Mouse (Mus musculus): ENCODE data around the gene Atcay. TPM values are rescaled to one million over a fixed set of nuclear protein-coding genes. Genes with fewer than 3 reads are reported as not detected.
"Not testable (repeated sequence)": the region's sequence is repeated elsewhere in the genome, so short reads cannot be mapped to it uniquely, and the experiment has no call there.

Gene Atcay
- polyA plus RNA-seq, 1 experiment from 2014 or later, result 0.25 TPM

DNA sequence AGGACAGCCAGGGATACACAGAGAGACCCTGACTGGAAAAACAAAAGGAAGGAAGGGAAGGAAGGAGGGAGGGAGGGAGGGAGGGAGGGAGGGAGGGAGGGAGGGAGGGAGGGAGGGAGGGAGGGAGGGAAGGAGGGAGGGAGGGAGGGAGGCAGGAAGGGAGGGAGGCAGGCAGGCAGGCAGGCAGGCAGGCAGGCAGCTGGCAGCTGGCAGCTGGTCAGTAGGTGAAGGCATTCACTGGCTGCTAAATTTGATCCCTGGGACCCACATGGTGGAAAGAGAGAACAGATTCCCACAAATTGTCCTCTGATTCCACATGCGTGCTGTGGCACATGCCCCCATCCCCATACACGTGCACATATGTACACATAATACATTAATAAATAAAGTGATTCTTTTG is 8.0 kb upstream of the Atcay start:
- 74% methylated on average over 2 of the region's 2 CpGs for WGBS
- no peaks in the 10 kb centered on the region for H3K9me3 ChIP-seq (replicated peaks)
- no peak for ATAC-seq (replicated peaks; ENCODE audit: insufficient number of reproducible peaks, insufficient read depth, low FRiP score, low read depth)
- H3K4me1 ChIP-seq (replicated peaks), result peaks cover 11% of the 10 kb centered on the region
- no peak overlapping the region for H3K27ac ChIP-seq
- H3K27me3 ChIP-seq, result peaks cover 51% of the 10 kb centered on the region
- H3K9ac ChIP-seq, result no peak overlapping the region
- H3K4me2 ChIP-seq, result no peak overlapping the region
- no peaks in the 10 kb centered on the region for H3K36me3 ChIP-seq
- H3K4me3 ChIP-seq, result no peak overlapping the region

DNA sequence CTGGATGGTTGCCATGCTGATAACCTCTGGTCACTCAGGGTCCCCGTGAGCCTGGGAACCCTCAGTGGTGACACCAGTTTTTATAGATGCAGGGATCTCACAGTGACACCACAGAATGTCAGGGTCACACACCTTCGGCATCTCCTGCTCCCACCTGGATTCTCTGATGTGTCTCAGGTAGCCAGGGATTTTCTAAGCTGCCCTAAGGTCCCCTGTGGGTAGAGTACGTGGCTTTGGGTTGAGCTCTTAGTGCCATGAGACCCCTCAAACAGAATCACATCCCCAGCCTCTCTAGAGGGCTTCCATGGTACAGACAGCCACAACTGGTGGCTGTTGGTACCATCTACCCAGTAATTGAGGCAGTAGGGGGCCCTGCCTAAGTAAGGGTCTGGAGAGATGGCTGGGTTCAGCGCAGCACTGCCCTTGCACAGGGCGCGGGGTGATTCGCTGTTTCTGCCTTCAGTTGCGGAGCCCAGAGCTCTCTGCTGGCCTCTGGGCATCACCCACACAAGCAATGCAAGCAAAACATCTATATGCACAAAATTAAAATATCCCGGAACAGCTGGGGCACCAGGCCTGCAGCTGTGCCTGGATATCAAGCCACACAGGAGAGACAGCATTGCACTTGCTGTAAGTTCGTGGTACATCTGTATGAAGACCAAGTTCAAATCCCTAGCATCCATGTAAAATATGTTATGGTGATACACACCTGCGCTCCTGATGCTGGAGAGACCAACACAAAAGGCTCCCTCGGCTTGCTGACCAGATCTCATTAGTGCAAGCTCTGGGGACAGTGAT is 6.0 kb upstream of the Atcay start:
- H3K27ac ChIP-seq, result no peak overlapping the region
- H3K9me3 ChIP-seq (replicated peaks), result no peaks in the 10 kb centered on the region
- ATAC-seq (replicated peaks; ENCODE audit: insufficient number of reproducible peaks, insufficient read depth, low FRiP score, low read depth), result no peak
- peaks cover 22% of the 10 kb centered on the region for H3K4me1 ChIP-seq (replicated peaks)
- no peak overlapping the region for H3K4me2 ChIP-seq
- H3K4me3 ChIP-seq, result no peak overlapping the region
- no peak overlapping the region for H3K9ac ChIP-seq
- 84% methylated on average over 12 of the region's 12 CpGs for WGBS
- peaks cover 42% of the 10 kb centered on the region for H3K27me3 ChIP-seq
- H3K36me3 ChIP-seq, result no peaks in the 10 kb centered on the region

DNA sequence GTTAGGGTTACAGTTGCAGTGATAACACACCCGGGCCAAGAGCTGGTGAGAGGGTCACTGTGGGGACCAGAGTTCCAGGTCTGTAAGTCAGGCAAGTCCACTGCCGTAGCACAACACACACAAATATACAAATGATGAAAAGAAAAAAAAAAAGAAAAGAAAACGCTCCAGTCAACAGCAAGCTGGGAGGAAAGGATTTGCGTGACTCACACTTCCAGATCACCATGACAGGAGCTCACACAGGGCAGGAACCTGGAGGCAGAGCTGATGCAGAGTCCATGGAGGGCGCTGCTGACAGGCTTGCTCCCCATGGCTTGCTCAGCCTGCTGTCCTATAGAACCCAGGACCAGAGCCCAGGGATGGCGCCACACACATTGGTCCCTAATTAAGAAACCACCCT is 3.6 kb upstream of the Atcay start:
- no peak for ATAC-seq (replicated peaks; ENCODE audit: insufficient number of reproducible peaks, insufficient read depth, low FRiP score, low read depth)
- Histone ChIP-seq H3K27me3 (peaks cover 42% of the 10 kb centered on the region), H3K27ac (no peak overlapping the region), H3K4me1 (replicated peaks) (peaks cover 26% of the 10 kb centered on the region), H3K9ac (no peak overlapping the region), H3K4me3 (no peak overlapping the region), H3K4me2 (no peak overlapping the region), H3K9me3 (replicated peaks) (no peaks in the 10 kb centered on the region), H3K36me3 (no peaks in the 10 kb centered on the region)
- WGBS, result 78% methylated on average over 6 of the region's 6 CpGs

- no peaks in the 10 kb centered on the region for H3K9me3 ChIP-seq (replicated peaks)
- H3K27me3 ChIP-seq, result peaks cover 49% of the 10 kb centered on the region
- peak; percentile 58 for ATAC-seq (replicated peaks; ENCODE audit: insufficient number of reproducible peaks, insufficient read depth, low FRiP score, low read depth)
- peaks cover 26% of the 10 kb centered on the region for H3K4me1 ChIP-seq (replicated peaks)
- peak overlapping the region; percentile 69 for H3K4me3 ChIP-seq
- H3K9ac ChIP-seq, result peak overlapping the region; percentile 63
- under 1% methylated on average over 27 of the region's 28 CpGs for WGBS
- H3K27ac ChIP-seq, result peak overlapping the region; percentile 32; the same call in 1 of the 2 replicates
- H3K4me2 ChIP-seq, result peak overlapping the region; percentile 69
- no peaks in the 10 kb centered on the region for H3K36me3 ChIP-seq
Observed at GRCm38 (mm10) chr10:81233226-81233585, 2.6 kb upstream of the Atcay start.

GRCm38 (mm10) chr10:81232580-81233225 is 2.1 kb upstream of the Atcay start, which contains the start of gene Zfr2:
Gene Zfr2 (plus strand): TSS chr10:81233155.
- Histone ChIP-seq H3K9me3 (replicated peaks) (no peaks in the 10 kb centered on the region), H3K4me1 (replicated peaks) (peaks cover 26% of the 10 kb centered on the region), H3K27me3 (peaks cover 47% of the 10 kb centered on the region), H3K27ac (peak within 1 kb of the TSS; percentile 32; the same call in 1 of the 2 replicates), H3K9ac (peak within 1 kb of the TSS; percentile 63), H3K4me3 (peak within 1 kb of the TSS; percentile 69), H3K36me3 (no peaks in the 10 kb centered on the region), H3K4me2 (peak within 1 kb of the TSS; percentile 69)
- WGBS, result 7% methylated on average over 29 of the region's 29 CpGs
- peak; percentile 85 for ATAC-seq (replicated peaks; ENCODE audit: insufficient number of reproducible peaks, insufficient read depth, low FRiP score, low read depth)

DNA sequence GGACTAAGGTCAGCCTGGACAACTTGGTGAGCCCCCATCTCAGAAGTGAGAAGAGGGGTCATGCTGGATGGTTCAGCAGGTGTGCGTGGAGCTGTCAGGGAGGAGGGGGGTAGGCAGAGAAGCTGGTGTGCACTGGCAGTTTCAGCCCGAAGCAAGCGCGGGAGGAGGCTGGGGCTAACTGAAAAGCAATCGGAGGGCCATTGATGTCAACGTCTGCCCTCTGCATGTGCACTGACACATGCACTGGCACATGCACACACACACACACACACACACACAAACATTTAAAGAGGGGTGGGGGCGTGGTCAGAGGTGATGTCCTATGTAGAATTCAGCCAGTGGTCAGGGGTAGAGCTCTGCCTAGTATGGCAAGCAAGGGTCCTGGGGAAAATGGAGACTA is 803 bp upstream of the Atcay start:
- H3K27me3 ChIP-seq, result peaks cover 43% of the 10 kb centered on the region
- WGBS, result 44% methylated on average over 7 of the region's 7 CpGs

DNA sequence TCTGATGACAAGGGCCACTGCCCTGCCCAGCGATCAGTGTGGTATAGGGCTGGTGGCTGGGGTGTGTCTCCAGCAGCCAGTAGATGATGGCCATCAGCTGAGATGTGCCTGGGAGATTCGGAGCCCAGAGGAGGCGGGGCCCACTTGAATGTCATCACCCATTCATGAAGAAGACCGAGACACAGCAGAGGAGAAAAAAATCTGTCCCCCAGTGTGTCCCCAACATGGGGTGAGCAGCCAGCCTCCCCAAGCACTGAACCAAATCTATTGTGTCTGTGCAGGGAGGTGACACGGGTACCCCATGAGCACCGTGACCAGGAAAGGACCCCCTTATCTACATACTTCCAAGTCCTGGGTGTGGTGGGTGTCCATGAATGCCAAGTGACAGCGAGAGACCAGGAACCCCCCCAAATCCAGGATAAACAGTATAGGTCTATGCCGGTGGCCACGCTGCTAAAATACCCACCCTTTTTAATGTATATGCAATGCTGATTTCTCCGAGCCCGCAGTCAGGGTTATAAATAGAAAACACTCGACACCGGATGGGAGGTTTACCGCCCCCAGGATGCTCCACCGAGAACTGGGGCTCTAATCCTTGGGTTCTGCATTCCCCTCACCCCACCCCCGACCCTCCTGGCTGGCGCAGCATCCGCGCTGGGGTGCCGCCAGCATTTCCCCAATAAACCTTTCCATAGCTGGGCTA is 747 bp downstream of the Atcay start:
- ATAC-seq (replicated peaks; ENCODE audit: insufficient number of reproducible peaks, insufficient read depth, low FRiP score, low read depth), result no peak
- peak overlapping the region; percentile 54 for H3K4me2 ChIP-seq
- peak overlapping the region; percentile 27 for H3K9ac ChIP-seq
- 11% methylated on average over 20 of the region's 20 CpGs for WGBS
- no peak overlapping the region for H3K27ac ChIP-seq
- no peaks in the 10 kb centered on the region for H3K9me3 ChIP-seq (replicated peaks)
- H3K4me1 ChIP-seq (replicated peaks), result peaks cover 26% of the 10 kb centered on the region
- H3K36me3 ChIP-seq, result no peaks in the 10 kb centered on the region
- peak overlapping the region; percentile 18 for H3K4me3 ChIP-seq
- peaks cover 43% of the 10 kb centered on the region for H3K27me3 ChIP-seq

More for the DNA sequence above, 803 bp upstream of the Atcay start:
- no peak for ATAC-seq (replicated peaks; ENCODE audit: insufficient number of reproducible peaks, insufficient read depth, low FRiP score, low read depth)
- no peak overlapping the region for H3K9ac ChIP-seq
- H3K36me3 ChIP-seq, result no peaks in the 10 kb centered on the region
- H3K4me3 ChIP-seq, result no peak overlapping the region
- H3K9me3 ChIP-seq (replicated peaks), result no peaks in the 10 kb centered on the region
- H3K4me2 ChIP-seq, result no peak overlapping the region
- H3K4me1 ChIP-seq (replicated peaks), result peaks cover 26% of the 10 kb centered on the region
- H3K27ac ChIP-seq, result no peak overlapping the region

DNA sequence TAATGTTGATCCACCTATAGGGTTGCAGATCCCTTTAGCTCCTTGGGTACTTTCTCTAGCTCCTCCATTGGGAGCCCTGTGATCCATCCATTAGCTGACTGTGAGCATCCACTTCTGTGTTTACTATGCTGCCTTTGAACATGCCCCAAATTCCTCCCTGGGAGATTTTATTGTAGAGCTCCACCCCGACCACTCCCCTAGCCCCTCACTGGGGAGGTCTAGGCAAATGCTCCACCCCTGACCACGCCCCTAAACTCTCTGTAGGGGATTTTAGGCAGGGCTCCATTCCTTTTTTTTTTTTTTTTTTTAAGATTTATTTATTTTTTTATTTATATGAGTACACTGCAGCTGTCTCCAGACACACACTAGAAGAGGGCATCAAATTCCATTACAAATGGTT is 6.9 kb downstream of the Atcay start:
- H3K9me3 ChIP-seq (replicated peaks); H3K4me1 ChIP-seq (replicated peaks); H3K36me3 ChIP-seq; ATAC-seq (replicated peaks; ENCODE audit: insufficient number of reproducible peaks, insufficient read depth, low FRiP score, low read depth); H3K27ac ChIP-seq; H3K4me3 ChIP-seq; H3K4me2 ChIP-seq; H3K9ac ChIP-seq: not testable (repeated sequence)
- 54% methylated on average over 2 of the region's 2 CpGs for WGBS
- peaks cover 12% of the 10 kb centered on the region for H3K27me3 ChIP-seq

DNA sequence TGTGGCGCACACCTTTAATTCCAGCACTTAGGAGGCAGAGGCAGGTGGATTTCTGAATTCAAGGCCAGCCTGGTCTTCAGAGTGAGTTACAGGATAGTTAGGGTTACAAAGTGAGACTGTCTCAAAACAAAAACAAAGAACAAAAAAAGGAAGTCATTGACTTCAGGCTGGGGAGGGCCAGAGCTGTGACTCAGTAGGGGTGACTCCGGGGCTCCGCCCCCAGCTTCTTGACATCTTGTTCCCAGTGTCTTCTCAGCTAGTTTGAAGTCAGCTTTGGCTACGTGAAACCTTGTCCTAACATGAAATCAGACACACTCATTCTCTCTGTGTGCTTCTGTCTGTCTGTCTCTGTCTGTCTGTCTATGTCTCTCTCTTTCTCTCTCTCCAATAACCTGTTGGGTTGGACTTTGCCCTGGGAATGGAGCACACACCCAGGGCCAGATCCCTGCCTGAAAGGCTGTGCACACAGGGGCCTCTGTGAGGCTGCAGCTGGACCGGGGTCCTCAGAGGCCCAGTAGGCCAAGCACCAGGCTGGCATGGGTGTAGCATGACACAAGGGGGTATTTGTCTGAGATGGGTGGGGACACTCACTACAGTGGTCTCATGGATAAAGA is 9.1 kb downstream of the Atcay start:
- 80% methylated on average over 5 of the region's 5 CpGs for WGBS
- Histone ChIP-seq H3K4me2 (no peak overlapping the region), H3K36me3 (no peaks in the 10 kb centered on the region), H3K9me3 (replicated peaks) (no peaks in the 10 kb centered on the region), H3K27me3 (peaks cover 10% of the 10 kb centered on the region; the same call in 1 of the 2 replicates), H3K4me3 (no peak overlapping the region), H3K9ac (no peak overlapping the region), H3K27ac (no peak overlapping the region), H3K4me1 (replicated peaks) (0 out of 2 replicates have a peak, but pooled peaks cover 2% of the 10 kb centered on the region)
- ATAC-seq (replicated peaks; ENCODE audit: insufficient number of reproducible peaks, insufficient read depth, low FRiP score, low read depth), result no peak

- no peaks in the 10 kb centered on the region for H3K36me3 ChIP-seq
- no peak overlapping the region for H3K4me3 ChIP-seq
- H3K9ac ChIP-seq, result no peak overlapping the region
- H3K4me2 ChIP-seq, result no peak overlapping the region
- no peaks in the 10 kb centered on the region for H3K9me3 ChIP-seq (replicated peaks)
- WGBS, result 29% methylated on average over 7 of the region's 7 CpGs
- peak; percentile 60; the same call in 1 of the 2 replicates for ATAC-seq (replicated peaks; ENCODE audit: insufficient number of reproducible peaks, insufficient read depth, low FRiP score, low read depth)
- no peak overlapping the region for H3K27ac ChIP-seq
- H3K27me3 ChIP-seq, result peaks cover 10% of the 10 kb centered on the region; the same call in 1 of the 2 replicates
- H3K4me1 ChIP-seq (replicated peaks), result 0 out of 2 replicates have a peak, but pooled peaks cover 2% of the 10 kb centered on the region
Observed at GRCm38 (mm10) chr10:81217964-81218363, 12.7 kb downstream of the Atcay start.

DNA sequence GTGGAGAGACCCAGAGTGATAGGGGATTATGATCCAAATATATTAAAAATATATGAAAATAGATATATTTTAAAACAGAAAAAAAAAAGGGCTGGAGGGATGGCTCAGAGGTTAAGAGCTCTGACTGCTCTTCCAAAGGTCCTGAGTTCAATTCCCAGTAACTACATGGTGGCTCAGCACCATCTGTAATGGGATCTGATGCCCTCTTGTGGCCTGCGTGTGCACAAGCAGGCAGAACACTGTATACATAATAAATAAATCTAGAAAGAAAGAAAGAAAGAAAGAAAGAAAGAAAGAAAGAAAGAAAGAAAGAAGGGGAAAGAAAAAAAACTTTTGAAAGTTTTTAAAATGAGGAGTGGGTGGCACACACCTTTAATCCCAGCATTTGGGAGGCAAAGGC is 13.4 kb downstream of the Atcay start:
- not testable (repeated sequence) for ATAC-seq (replicated peaks; ENCODE audit: insufficient number of reproducible peaks, insufficient read depth, low FRiP score, low read depth); H3K27ac ChIP-seq; H3K9me3 ChIP-seq (replicated peaks); H3K4me3 ChIP-seq; H3K4me1 ChIP-seq (replicated peaks); H3K4me2 ChIP-seq; H3K36me3 ChIP-seq; H3K27me3 ChIP-seq; H3K9ac ChIP-seq
- WGBS, result 32% methylated on average over 1 of the region's 1 CpGs
